Mouse (Mus musculus) heart, embryonic 12.5 days (tissue): ENCODE results near the gene Wasf3. TPM values are rescaled to one million over a fixed set of nuclear protein-coding genes. Genes with fewer than 3 reads are reported as not detected.

ENCODE experiments used
- ATAC-seq: fragments of 200-750 bp; cut with Nextera tagmentation; 2 replicates; pipeline ENCODE4 v1.8.0; 2017; ENCODE audit warnings: moderate TSS enrichment, moderate library complexity; ENCODE audit not compliant: insufficient number of reproducible peaks, low FRiP score
- H3K27ac ChIP-seq: fragments of 300-500 bp; sonication (generic); 2 replicates; pipeline ENCODE4 v1.5.1; 2016; ENCODE audit warnings: mild to moderate bottlenecking, moderate library complexity; ENCODE audit not compliant: poor library complexity, severe bottlenecking
- H3K27me3 ChIP-seq: fragments of 300-500 bp; sonication (generic); replicated peaks from 2 replicates; pipeline ENCODE4 v1.6.1; 2016; ENCODE audit warnings: mild to moderate bottlenecking, moderate library complexity
- H3K36me3 ChIP-seq: fragments of 300-500 bp; sonication (generic); 2 replicates; pipeline ENCODE4 v1.6.1; 2016; ENCODE audit warnings: mild to moderate bottlenecking, moderate library complexity
- H3K4me1 ChIP-seq: fragments of 300-500 bp; sonication (generic); replicated peaks from 2 replicates; pipeline ENCODE4 v1.6.1; 2016; ENCODE audit warnings: mild to moderate bottlenecking
- H3K4me2 ChIP-seq: fragments of 300-500 bp; sonication (generic); 2 replicates; pipeline ENCODE4 v1.6.1; 2016; ENCODE audit warnings: mild to moderate bottlenecking, moderate library complexity
- H3K4me3 ChIP-seq: fragments of 300-500 bp; sonication (generic); 2 replicates; pipeline ENCODE4 v1.5.1; 2016; ENCODE audit warnings: mild to moderate bottlenecking
- H3K9ac ChIP-seq: fragments of 300-500 bp; sonication (generic); 2 replicates; pipeline ENCODE4 v1.6.1; 2016; ENCODE audit warnings: mild to moderate bottlenecking, moderate library complexity
- H3K9me3 ChIP-seq: fragments of 300-500 bp; sonication (generic); replicated peaks from 2 replicates; pipeline ENCODE4 v1.6.1; 2016; ENCODE audit warnings: mild to moderate bottlenecking, moderate library complexity
- WGBS: fragments of 180-500 bp; shearing (Covaris S2); methylation state at CpG from one replicate; pipeline ENCODE4 v1.1.7; 2016; 5-methylcytosine and 5-hydroxymethylcytosine counted together
- polyA plus RNA-seq: library from polyadenylated mRNA; unstranded; fragments of >200 nt; fragmentation: Nextera tagmentation; extraction: Ambion mirVana; gene quantifications from 2 replicates; pipeline ENCODE4 v1.2.1, GENCODE M21; 2016

The Wasf3 gene
- polyA plus RNA-seq, 1 experiment from 2014 or later, result 0.32 TPM

DNA sequence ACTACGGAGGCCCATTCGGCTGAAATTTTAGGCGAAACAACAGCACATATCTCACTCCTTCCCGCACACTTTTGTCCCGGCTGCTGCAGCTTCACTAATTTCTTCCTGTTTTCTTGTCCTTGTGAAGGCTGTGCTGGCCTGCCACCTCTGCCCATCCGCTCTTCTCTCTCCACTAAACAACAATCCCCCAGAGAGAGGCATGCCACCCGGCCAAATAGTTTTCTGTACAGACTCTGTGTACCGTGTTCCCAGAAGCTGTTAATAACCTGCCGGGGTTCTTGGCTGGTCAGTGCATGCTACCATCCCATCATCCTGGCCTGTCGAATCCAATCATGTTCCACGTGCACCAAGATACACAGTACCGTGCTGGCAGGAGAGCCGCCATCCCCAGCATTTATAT is 15.8 kb upstream of the Wasf3 start:
- no peak overlapping the region for H3K4me2 ChIP-seq
- H3K9me3 ChIP-seq, result peaks cover 4% of the 10 kb centered on the region; the same call in 1 of the 2 replicates
- ATAC-seq, result no peak
- no peak overlapping the region for H3K4me3 ChIP-seq
- H3K36me3 ChIP-seq, result no peaks in the 10 kb centered on the region
- no peaks in the 10 kb centered on the region for H3K27me3 ChIP-seq
- 90% methylated on average over 13 of the region's 13 CpGs for WGBS
- no peak overlapping the region for H3K9ac ChIP-seq
- H3K4me1 ChIP-seq, result no peaks in the 10 kb centered on the region
- no peak overlapping the region for H3K27ac ChIP-seq

DNA sequence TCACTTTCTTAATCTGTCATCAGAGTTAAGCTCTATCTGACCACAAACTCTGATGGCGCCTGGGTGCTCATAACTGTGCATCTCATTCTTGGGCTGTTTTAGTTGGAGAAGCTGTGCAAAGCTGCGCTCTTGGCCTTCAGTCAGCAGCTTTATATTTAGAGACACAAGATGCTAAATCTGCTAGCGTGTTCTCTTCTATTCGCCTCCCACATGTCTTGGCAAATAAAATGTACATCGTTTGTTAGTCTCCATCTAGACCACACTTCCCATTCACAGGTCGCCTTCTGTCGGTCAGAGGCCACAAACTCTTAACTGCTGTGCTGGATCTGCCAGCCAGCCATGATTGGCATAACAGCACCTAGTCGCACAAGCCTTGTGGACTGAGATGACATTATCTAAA is 14.0 kb upstream of the Wasf3 start:
- Histone ChIP-seq H3K4me3 (no peak overlapping the region), H3K4me1 (no peaks in the 10 kb centered on the region), H3K9me3 (no peaks in the 10 kb centered on the region), H3K4me2 (no peak overlapping the region), H3K36me3 (no peaks in the 10 kb centered on the region), H3K27ac (no peak overlapping the region), H3K9ac (no peak overlapping the region), H3K27me3 (no peaks in the 10 kb centered on the region)
- no peak for ATAC-seq
- 79% methylated on average over 8 of the region's 8 CpGs for WGBS

DNA sequence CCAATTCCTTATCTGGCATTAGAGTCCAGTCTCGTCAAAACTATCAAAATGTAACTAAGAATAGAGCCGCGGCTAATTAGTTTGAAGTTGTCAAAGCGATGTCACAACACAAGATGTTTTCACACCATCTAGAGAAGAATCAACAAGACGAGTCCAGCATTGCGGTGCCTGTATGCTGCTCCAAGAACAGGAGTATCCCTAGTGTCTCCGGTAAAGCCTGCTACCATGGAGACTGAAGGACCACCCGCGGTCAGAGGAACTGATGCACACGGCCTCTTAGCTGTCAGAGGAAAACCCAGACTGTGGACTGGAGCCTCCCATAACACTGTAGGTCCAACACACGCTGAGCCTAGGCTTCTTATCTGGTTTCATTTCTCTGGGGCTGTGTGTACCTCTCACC is 11.5 kb upstream of the Wasf3 start:
- Histone ChIP-seq H3K9me3 (0 out of 2 replicates have a peak, but pooled peaks cover 4% of the 10 kb centered on the region), H3K4me2 (no peak overlapping the region), H3K27ac (no peak overlapping the region), H3K27me3 (no peaks in the 10 kb centered on the region), H3K4me1 (no peaks in the 10 kb centered on the region), H3K36me3 (no peaks in the 10 kb centered on the region), H3K4me3 (no peak overlapping the region), H3K9ac (no peak overlapping the region)
- ATAC-seq, result no peak
- 68% methylated on average over 11 of the region's 11 CpGs for WGBS

DNA sequence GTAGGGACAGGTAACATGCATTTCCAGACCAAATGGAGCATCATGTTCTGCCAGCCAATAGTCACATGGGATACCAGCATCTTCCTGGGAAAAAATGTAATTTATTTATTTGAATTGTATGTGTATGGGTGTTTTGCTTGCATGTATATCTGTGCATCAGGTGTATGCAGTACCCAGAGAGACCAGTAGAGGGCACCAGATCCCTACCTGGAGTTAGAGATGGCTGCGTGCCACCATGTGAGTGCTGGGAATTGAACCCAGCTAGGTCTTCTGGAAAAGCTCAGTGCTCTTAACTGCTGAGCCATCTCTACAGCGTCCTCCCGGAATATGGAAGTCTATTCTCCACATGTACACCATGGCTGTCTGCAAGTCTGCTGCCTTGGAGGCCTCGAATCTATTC is 8.2 kb upstream of the Wasf3 start:
- ATAC-seq, result no peak
- H3K36me3 ChIP-seq, result no peaks in the 10 kb centered on the region
- H3K9me3 ChIP-seq, result peaks cover 4% of the 10 kb centered on the region; the same call in 1 of the 2 replicates
- no peak overlapping the region for H3K4me3 ChIP-seq
- no peaks in the 10 kb centered on the region for H3K27me3 ChIP-seq
- 75% methylated on average over 4 of the region's 4 CpGs for WGBS
- no peak overlapping the region for H3K27ac ChIP-seq
- H3K4me1 ChIP-seq, result no peaks in the 10 kb centered on the region
- H3K9ac ChIP-seq, result no peak overlapping the region
- H3K4me2 ChIP-seq, result no peak overlapping the region

DNA sequence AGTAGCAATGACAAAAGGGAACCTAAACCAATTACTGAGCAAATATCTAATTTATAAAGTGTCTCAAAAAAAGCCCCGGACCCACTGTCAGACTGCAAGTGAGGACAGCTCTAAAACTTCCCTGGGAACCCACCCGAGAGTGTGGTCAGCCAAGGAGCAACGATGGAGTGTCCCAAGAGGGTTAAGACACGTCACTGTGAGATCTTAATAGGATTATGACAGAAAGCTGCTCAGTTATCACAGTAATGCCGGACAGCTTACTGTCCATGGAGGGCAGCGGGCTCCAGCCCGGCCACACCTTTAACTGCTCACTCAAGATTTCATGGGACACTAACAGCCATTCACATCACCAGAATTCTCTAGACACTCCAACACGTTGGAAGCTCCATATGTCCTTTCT is 4.7 kb upstream of the Wasf3 start:
- Histone ChIP-seq H3K9ac (no peak overlapping the region), H3K4me1 (no peaks in the 10 kb centered on the region), H3K27ac (no peak overlapping the region), H3K27me3 (peaks cover 9% of the 10 kb centered on the region), H3K4me3 (no peak overlapping the region), H3K36me3 (no peaks in the 10 kb centered on the region), H3K9me3 (peaks cover 4% of the 10 kb centered on the region; the same call in 1 of the 2 replicates), H3K4me2 (no peak overlapping the region)
- no peak for ATAC-seq
- 75% methylated on average over 8 of the region's 8 CpGs for WGBS

DNA sequence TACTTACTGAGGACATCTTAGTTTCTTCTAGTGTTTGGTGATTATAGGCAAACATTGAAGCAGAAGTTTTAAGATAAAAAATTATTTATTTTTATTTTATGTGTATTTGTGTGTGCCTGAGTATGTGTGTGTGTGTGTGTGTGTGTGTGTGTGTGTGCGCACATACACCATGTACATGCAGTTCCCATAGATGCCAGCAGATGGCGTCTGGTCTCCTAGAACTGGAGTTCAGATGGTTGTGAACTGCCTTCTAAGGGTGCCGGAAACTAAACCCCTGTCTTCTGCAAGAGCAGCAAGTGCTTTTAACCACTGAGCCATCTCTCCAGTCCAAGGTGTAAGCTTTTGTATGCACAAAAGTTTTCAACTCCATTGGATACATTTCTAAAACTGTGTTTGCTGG is 2.5 kb upstream of the Wasf3 start:
- Histone ChIP-seq H3K9me3 (peaks cover 4% of the 10 kb centered on the region; the same call in 1 of the 2 replicates), H3K27ac (no peak overlapping the region), H3K4me3 (no peak overlapping the region), H3K4me1 (no peaks in the 10 kb centered on the region), H3K36me3 (no peaks in the 10 kb centered on the region), H3K27me3 (peaks cover 21% of the 10 kb centered on the region), H3K4me2 (no peak overlapping the region), H3K9ac (no peak overlapping the region)
- 79% methylated on average over 3 of the region's 3 CpGs for WGBS
- ATAC-seq, result no peak

DNA sequence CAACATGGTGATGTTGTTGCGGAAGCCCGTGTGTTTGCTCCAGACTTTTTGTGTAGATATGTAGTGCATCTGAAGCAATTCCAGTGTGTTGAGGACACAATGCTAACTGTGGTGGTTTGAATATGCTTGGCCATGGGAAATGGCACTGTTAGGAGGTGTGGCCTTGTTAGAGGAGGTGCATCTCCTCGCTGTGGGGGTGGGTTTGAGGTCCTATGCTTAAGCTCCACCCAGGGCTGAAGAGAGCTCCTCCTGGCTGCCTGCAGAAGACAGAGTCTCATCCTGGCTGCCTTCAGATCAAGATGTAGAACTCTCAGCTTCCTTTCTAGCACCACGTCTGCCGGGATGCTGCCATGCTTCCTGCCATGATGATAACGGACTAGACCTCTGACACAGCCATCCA is 1.4 kb upstream of the Wasf3 start:
- no peak overlapping the region for H3K27ac ChIP-seq
- H3K27me3 ChIP-seq, result peaks cover 26% of the 10 kb centered on the region
- no peaks in the 10 kb centered on the region for H3K4me1 ChIP-seq
- H3K9ac ChIP-seq, result no peak overlapping the region
- 65% methylated on average over 6 of the region's 6 CpGs for WGBS
- H3K4me2 ChIP-seq, result no peak overlapping the region
- H3K4me3 ChIP-seq, result no peak overlapping the region
- ATAC-seq, result no peak
- H3K36me3 ChIP-seq, result no peaks in the 10 kb centered on the region
- H3K9me3 ChIP-seq, result peaks cover 4% of the 10 kb centered on the region; the same call in 1 of the 2 replicates

DNA sequence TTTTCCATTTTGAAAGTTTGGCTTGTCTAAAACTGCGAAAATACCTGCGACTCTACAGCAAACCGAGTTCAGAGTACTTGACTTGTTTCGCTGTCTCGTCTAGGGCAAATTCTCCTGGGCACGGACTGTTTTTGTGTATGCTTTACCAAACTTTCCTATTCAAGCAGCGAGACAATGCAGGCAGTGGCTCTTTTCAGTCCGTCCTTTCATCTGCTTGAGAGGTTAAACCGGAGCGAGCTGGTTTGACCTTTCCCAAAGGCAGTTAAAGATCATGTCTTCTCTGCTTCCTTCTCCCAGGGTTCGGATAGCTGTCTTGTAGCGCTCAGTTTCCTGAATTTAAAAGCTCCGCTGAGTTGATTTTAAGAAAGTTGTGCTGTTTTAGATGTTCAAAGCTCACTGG is 1.2 kb downstream of the Wasf3 start:
- Histone ChIP-seq H3K4me1 (no peaks in the 10 kb centered on the region), H3K4me3 (no peak overlapping the region), H3K27me3 (peaks cover 26% of the 10 kb centered on the region), H3K27ac (no peak overlapping the region), H3K4me2 (no peak overlapping the region), H3K9me3 (peaks cover 4% of the 10 kb centered on the region; the same call in 1 of the 2 replicates), H3K9ac (no peak overlapping the region), H3K36me3 (no peaks in the 10 kb centered on the region)
- 31% methylated on average over 13 of the region's 13 CpGs for WGBS
- no peak for ATAC-seq

DNA sequence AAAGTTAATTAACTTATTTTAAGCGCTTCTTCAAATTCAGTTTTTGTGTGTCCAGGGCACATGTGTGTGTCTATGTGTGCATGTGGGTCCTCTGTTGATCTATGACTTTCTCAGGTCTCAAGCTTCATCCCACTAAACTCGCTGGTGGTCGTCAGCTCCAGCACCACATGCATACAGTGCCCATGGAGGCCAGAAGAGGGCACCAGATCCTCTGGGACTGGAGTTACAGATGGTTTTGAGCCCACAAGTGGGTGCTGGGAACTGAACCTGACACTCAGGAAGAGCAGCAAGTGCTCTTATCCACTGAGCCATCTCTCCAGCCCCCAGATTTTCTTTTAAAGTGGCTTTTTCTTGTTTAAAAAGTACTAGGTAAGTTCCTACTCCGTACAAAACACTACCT is 2.1 kb downstream of the Wasf3 start:
- Histone ChIP-seq H3K27ac (no peak overlapping the region), H3K36me3 (no peaks in the 10 kb centered on the region), H3K27me3 (peaks cover 26% of the 10 kb centered on the region), H3K9ac (no peak overlapping the region), H3K4me3 (no peak overlapping the region), H3K4me2 (no peak overlapping the region), H3K4me1 (no peaks in the 10 kb centered on the region), H3K9me3 (peaks cover 4% of the 10 kb centered on the region; the same call in 1 of the 2 replicates)
- no peak for ATAC-seq
- WGBS, result 78% methylated on average over 4 of the region's 4 CpGs

DNA sequence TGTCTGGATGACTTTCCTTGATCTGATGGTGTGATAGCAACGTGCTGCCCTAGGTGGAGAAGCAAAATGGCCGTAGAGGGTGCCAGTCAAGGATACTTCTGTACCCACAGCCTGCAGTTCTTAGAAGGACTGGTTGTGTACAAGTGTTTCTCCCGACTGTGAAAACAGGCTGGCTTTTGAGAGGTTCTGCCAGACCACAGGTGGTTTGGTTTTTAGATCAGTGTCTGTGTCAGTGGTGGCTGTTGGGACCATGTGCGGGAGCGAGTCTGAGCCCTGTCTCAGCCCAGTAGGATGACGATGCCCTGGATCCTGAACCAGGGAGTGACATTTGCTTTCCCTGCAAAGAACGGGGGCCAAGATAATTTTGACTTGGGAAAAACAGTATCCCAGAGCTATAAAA is 9.8 kb downstream of the Wasf3 start:
- 83% methylated on average over 7 of the region's 7 CpGs for WGBS
- Histone ChIP-seq H3K4me1 (no peaks in the 10 kb centered on the region), H3K27me3 (no peaks in the 10 kb centered on the region), H3K4me3 (no peak overlapping the region), H3K9ac (no peak overlapping the region), H3K27ac (no peak overlapping the region), H3K36me3 (no peaks in the 10 kb centered on the region), H3K4me2 (no peak overlapping the region), H3K9me3 (peaks cover 11% of the 10 kb centered on the region)
- no peak for ATAC-seq

DNA sequence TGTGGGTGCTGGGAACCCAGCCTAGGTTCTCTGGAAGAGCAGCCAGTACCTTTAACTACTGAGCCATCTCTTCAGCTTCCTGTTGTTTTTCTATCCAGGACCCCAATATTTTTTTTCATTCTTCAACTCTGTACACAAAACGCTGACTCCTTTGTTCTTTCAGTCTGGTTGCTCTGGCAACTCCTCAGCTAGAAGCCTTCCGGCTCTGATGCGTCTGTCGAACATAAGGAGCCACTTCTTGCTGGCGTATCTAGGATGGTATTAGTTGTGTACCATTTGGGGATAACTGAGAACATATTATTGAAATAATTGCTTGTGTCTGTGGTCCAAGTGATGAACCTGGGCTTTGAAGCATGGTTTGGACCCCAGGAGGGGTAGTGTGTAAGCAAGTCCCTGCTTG is 12.5 kb downstream of the Wasf3 start:
- Histone ChIP-seq H3K4me2 (no peak overlapping the region), H3K4me3 (no peak overlapping the region), H3K36me3 (no peaks in the 10 kb centered on the region), H3K27ac (no peak overlapping the region), H3K9me3 (peaks cover 11% of the 10 kb centered on the region), H3K4me1 (no peaks in the 10 kb centered on the region), H3K27me3 (no peaks in the 10 kb centered on the region), H3K9ac (no peak overlapping the region)
- no peak for ATAC-seq
- 88% methylated on average over 5 of the region's 5 CpGs for WGBS

DNA sequence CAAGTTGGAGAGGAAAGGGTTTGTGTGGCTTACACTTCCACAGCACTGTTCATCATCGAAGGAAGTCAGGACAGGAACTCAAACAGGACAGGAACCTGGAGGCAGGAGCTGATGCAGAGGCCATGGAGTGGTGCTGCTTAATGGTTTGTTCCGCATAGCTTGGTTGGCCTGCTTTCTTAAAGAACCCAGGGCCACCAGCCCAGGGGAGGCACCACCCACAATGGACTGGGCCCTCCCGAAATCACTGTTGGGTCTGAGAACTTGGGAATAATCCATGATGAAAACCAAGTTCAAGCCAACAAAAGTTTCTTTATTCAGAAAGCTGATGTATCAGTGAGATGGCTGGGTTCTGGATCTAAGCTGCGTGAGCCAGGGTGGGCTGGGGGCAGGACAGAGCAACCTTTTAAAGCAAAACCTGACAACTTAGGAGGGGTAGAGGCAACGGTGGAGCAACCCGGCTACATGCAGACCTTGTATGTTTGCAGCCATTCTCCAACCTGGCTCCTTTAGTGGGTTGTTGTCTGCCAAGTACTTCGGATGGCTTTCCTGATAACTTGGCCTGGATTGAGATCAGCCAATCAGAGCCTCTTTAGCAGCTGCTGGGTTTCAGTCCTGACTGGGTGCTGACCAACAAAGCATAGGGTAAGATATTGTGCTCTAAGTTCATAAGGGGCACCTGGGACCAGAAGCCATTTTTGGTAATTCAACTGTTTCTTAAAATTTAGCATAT is 13.8 kb downstream of the Wasf3 start:
- no peaks in the 10 kb centered on the region for H3K27me3 ChIP-seq
- 83% methylated on average over 7 of the region's 7 CpGs for WGBS
- no peak for ATAC-seq
- no peak overlapping the region for H3K4me3 ChIP-seq
- H3K4me1 ChIP-seq, result no peaks in the 10 kb centered on the region
- H3K27ac ChIP-seq, result no peak overlapping the region
- H3K36me3 ChIP-seq, result no peaks in the 10 kb centered on the region
- no peak overlapping the region for H3K4me2 ChIP-seq
- H3K9ac ChIP-seq, result no peak overlapping the region
- H3K9me3 ChIP-seq, result peaks cover 11% of the 10 kb centered on the region
